10 mouse cellular contexts compared by ENCODE assay signal in genomic region chr1:87508591-87509560, GRCm38 (mm10). TPM values are rescaled to one million over a fixed set of nuclear protein-coding genes. Genes with fewer than 3 reads are reported as not detected.
DNase-seq lines count a peak whose midpoint lies in the region; ATAC-seq lines count a peak whose summit lies in the region.
"Had no signal": no experiment of that assay in that cellular context is flagged by ENCODE, and none has a peak within 500 bp of the region (broad histone marks: within the 10 kb centered on the region; RNA-seq: fewer than 3 reads in every experiment).

No protein-coding gene starts in this region.

- H3K27me3 ChIP-seq in hindbrain, embryonic 16.5 days (replicated peaks; ENCODE audit: control insufficient read depth, insufficient read depth, low read length): peaks cover 5% of the 10 kb centered on the region; the same call in 1 of the 2 replicates
- peaks cover 56% of the 10 kb centered on the region for H3K27me3 ChIP-seq in midbrain, embryonic 10.5 days (ENCODE audit: low read depth, poor library complexity, severe bottlenecking)

- no peak overlapping the region for H3K27ac ChIP-seq in hindbrain, embryonic 16.5 days (ENCODE audit: low read depth, low read length)
- 0 out of 2 replicates have a peak overlapping the region, but pooled peaks have one; percentile 85 for H3K27ac ChIP-seq in midbrain, embryonic 10.5 days (replicated peaks)

- H3K4me1 ChIP-seq in hindbrain, embryonic 16.5 days (ENCODE audit: control insufficient read depth, insufficient read depth, low read depth, low read length): peaks cover 15% of the 10 kb centered on the region
- H3K4me1 ChIP-seq in midbrain, embryonic 10.5 days: peaks cover 27% of the 10 kb centered on the region

- peak overlapping the region; percentile 87 for H3K9ac ChIP-seq in hindbrain, embryonic 16.5 days (ENCODE audit: low read depth, low read length)

- WGBS in hindbrain, embryonic 16.5 days: 17% methylated on average over 26 of the region's 26 CpGs
- WGBS in midbrain, embryonic 10.5 days: 22% methylated on average over 26 of the region's 26 CpGs

- peak; percentile 12 for DNase-seq in kidney, adult 18-20 months
- DNase-seq in kidney, adult 11 months: no peak
- DNase-seq in embryo, embryonic 11 days: peak; percentile 7
- DNase-seq in midbrain, embryonic 10.5 days (ENCODE audit: low spot score): peak; percentile 27
- no peak for DNase-seq in layer of hippocampus, adult 8-10 months (ENCODE audit: low spot score in 2 of 2)
- no peak for DNase-seq in spleen, adult 18-20 months
- DNase-seq in gastrocnemius, adult 18-20 months (ENCODE audit: low spot score): no peak

- H3K4me2 ChIP-seq in hindbrain, embryonic 16.5 days (ENCODE audit: low read length): peak overlapping the region; percentile 94

- no peak for ATAC-seq in hindbrain, embryonic 16.5 days

- peak overlapping the region; percentile 84 for H3K4me3 ChIP-seq in hindbrain, embryonic 16.5 days (ENCODE audit: low read length)
- H3K4me3 ChIP-seq in midbrain, embryonic 10.5 days: peak overlapping the region; percentile 87

- no peaks in the 10 kb centered on the region for H3K9me3 ChIP-seq in hindbrain, embryonic 16.5 days (ENCODE audit: control insufficient read depth, low read length)
- no peaks in the 10 kb centered on the region for H3K9me3 ChIP-seq in midbrain, embryonic 10.5 days (replicated peaks)

- H3K36me3 ChIP-seq in hindbrain, embryonic 16.5 days (ENCODE audit: control insufficient read depth, insufficient read depth, low read length): no peaks in the 10 kb centered on the region
- no peaks in the 10 kb centered on the region for H3K36me3 ChIP-seq in midbrain, embryonic 10.5 days

RNA-seq across cellular contexts. Expression of gene Neu2, which starts 0.8 kb away (rescaled TPM):
- 0.54 and 0.65 TPM in 2 replicates for polyA plus RNA-seq in hindbrain, embryonic 16.5 days (2015; fragmentation: Nextera tagmentation; extraction: Ambion mirVana)
- polyA plus RNA-seq in midbrain, embryonic 10.5 days (2016; fragmentation: Nextera tagmentation; extraction: Ambion mirVana): not detected in 2 replicates
- 1 to 10 TPM in 1 of 4 experiments, under 1 TPM in 2, not detected in 1; 0.85 to 1.7 (median 0.93) TPM for total RNA-seq in layer of hippocampus, adult 8-10 months (2022)
- total RNA-seq in gastrocnemius, adult 18-20 months (2021): 10 to 100 TPM; 16.8 to 19.4 TPM

RNA-seq across cellular contexts. Expression of gene Snorc, which starts 38.8 kb away (rescaled TPM):
- 1.2 and 2.3 TPM in 2 replicates for polyA plus RNA-seq in hindbrain, embryonic 16.5 days (2015; fragmentation: Nextera tagmentation; extraction: Ambion mirVana)
- not detected in 2 replicates for polyA plus RNA-seq in midbrain, embryonic 10.5 days (2016; fragmentation: Nextera tagmentation; extraction: Ambion mirVana)
- not detected for total RNA-seq in layer of hippocampus, adult 8-10 months (2022)
- not detected for total RNA-seq in gastrocnemius, adult 18-20 months (2021)
- polyA plus RNA-seq: gonadal fat pad, adult 2 months; spleen, adult 2 months had no signal

Comparison
In these comparisons a context has a peak if more than half of its experiments do, and no peak if none do; other contexts are left out.
1. DNase-seq: peak in kidney, adult 18-20 months (single experiment), embryo, embryonic 11 days (single experiment) and midbrain, embryonic 10.5 days (single experiment); none in kidney, adult 11 months (single experiment), layer of hippocampus, adult 8-10 months (0 of 2), spleen, adult 18-20 months (0 of 2) and gastrocnemius, adult 18-20 months (single experiment).
2. RNA of gene Neu2, which starts 0.8 kb away (total RNA-seq): 16.8 to 19.4 TPM in gastrocnemius, adult 18-20 months; 0.85 to 1.7 TPM in layer of hippocampus, adult 8-10 months; every median in the first group is over 4 times any median in the second.